Mouse (Mus musculus): Measurements from ENCODE around the gene Dnaja4. TPM values are rescaled to one million over a fixed set of nuclear protein-coding genes. Genes with fewer than 3 reads are reported as not detected.

Gene Dnaja4
- polyA plus RNA-seq, 1 experiment from 2014 or later = 16.1 TPM

DNA sequence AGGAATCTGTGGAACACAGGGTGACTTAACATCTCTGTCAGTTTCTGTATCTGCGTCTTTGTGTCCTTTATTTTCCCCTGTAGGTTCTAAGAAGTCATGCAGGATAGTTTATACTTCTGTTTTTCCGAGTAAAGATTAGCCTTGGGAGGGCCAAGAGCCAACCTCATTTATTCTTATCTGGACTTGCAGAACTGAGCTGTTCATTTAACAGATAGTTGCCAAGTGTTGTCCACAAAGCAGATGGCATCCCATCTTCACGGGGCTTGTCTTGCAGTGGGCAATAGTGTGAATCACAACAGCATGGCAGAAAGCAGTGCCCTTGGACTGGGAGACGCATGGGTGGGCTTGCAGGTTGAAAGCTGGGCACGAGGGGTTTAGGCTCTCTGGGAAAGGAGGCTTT is 5.7 kb downstream of the Dnaja4 start:
- Histone ChIP-seq H3K9me3 (ENCODE audit: control insufficient read depth, low read length) (no peaks in the 10 kb centered on the region), H3K9ac (ENCODE audit: low read depth, low read length) (no peak overlapping the region), H3K4me2 (ENCODE audit: low read depth, low read length) (no peak overlapping the region), H3K36me3 (ENCODE audit: control insufficient read depth, insufficient read depth, low read length) (peaks cover 9% of the 10 kb centered on the region; the same call in 1 of the 2 replicates), H3K4me3 (ENCODE audit: low read depth, low read length) (no peak overlapping the region), H3K4me1 (ENCODE audit: control insufficient read depth, insufficient read depth, low read length) (0 out of 2 replicates have a peak, but pooled peaks cover 2% of the 10 kb centered on the region), H3K27ac (replicated peaks; ENCODE audit: low read depth, low read length) (no peak overlapping the region), H3K27me3 (replicated peaks; ENCODE audit: control insufficient read depth, insufficient read depth, low read length) (no peaks in the 10 kb centered on the region)
- no peak for ATAC-seq (ENCODE audit: low read depth)
- WGBS = 82% methylated on average over 5 of the region's 5 CpGs
- DNase-seq (ENCODE audit: low spot score) = no peak

DNA sequence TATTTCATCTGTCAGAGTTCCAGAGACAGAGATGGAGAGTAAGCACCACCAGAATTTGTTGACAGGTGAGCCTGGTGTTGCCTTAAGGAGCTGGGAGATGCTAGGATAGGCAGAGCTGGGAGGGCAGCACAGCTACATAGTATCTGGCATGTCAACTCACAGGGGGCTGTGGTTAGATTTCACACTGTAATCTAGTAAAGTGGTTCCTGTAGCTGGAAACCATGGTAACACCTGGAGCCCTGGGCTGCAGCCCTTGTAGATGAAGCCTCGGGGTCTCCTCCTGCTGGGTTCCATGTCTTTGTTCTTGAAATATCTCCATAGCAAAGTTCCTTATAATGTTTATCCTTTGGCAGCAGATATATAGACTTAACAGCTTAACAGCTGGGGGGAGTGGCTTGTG is 6.9 kb downstream of the Dnaja4 start:
- DNase-seq (ENCODE audit: low spot score) (peak; percentile 10), ATAC-seq (ENCODE audit: low read depth) (peak; percentile 42; the same call in 1 of the 2 replicates)
- Histone ChIP-seq H3K27me3 (replicated peaks; ENCODE audit: control insufficient read depth, insufficient read depth, low read length) (no peaks in the 10 kb centered on the region), H3K9me3 (ENCODE audit: control insufficient read depth, low read length) (no peaks in the 10 kb centered on the region), H3K9ac (ENCODE audit: low read depth, low read length) (no peak overlapping the region), H3K4me1 (ENCODE audit: control insufficient read depth, insufficient read depth, low read length) (0 out of 2 replicates have a peak, but pooled peaks cover 2% of the 10 kb centered on the region), H3K27ac (replicated peaks; ENCODE audit: low read depth, low read length) (no peak overlapping the region), H3K36me3 (ENCODE audit: control insufficient read depth, insufficient read depth, low read length) (peaks cover 19% of the 10 kb centered on the region), H3K4me3 (ENCODE audit: low read depth, low read length) (no peak overlapping the region), H3K4me2 (ENCODE audit: low read depth, low read length) (no peak overlapping the region)
- 33% methylated on average over 1 of the region's 1 CpGs for whole genome bisulfite sequencing

DNA sequence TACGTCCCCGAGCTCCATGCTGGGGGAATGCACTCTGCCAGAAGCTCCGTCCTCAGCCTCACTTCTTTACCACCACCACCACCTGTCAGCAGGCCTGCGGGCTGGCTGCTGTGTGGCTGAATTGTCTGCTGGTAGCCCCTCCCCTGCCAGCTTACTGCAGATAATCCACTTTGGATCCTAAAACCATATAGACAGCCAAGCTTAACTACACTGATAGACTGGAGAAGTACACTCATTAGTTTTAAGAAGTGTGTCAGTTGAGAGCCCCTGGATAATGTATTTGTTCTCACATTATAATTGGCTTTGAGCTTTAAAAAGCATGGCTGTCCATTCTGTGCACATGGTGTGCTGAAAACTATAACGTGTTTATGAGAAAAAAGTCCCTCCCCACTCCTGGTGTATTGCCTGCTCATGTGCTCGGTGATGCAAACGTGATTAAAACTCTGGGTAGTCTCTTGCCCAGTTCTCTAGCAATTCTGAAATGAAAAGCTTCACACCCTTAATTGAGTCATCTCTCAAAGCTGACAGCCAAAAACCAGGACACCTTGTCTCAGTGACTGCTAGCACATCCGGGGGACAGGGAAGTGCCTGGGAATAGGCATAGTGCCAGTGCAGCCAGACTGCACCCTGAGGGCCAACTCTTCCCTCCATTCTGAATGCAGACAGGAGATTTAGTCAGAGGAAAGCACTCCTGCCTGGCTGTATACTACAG is 8.8 kb downstream of the Dnaja4 start:
- no peak overlapping the region for H3K4me3 ChIP-seq (ENCODE audit: low read depth, low read length)
- H3K4me2 ChIP-seq (ENCODE audit: low read depth, low read length) = no peak overlapping the region
- ATAC-seq (ENCODE audit: low read depth) = no peak; the same call in 1 of the 2 replicates
- WGBS = 65% methylated on average over 8 of the region's 8 CpGs
- H3K36me3 ChIP-seq (ENCODE audit: control insufficient read depth, insufficient read depth, low read length) = peaks cover 37% of the 10 kb centered on the region
- no peak for DNase-seq (ENCODE audit: low spot score)
- H3K27ac ChIP-seq (replicated peaks; ENCODE audit: low read depth, low read length) = no peak overlapping the region
- no peaks in the 10 kb centered on the region for H3K9me3 ChIP-seq (ENCODE audit: control insufficient read depth, low read length)
- no peaks in the 10 kb centered on the region for H3K4me1 ChIP-seq (ENCODE audit: control insufficient read depth, insufficient read depth, low read length)
- no peaks in the 10 kb centered on the region for H3K27me3 ChIP-seq (replicated peaks; ENCODE audit: control insufficient read depth, insufficient read depth, low read length)
- H3K9ac ChIP-seq (ENCODE audit: low read depth, low read length) = no peak overlapping the region

GRCm38 (mm10) chr9:54708085-54708484 is 9.4 kb downstream of the Dnaja4 start:
- Histone ChIP-seq H3K4me3 (ENCODE audit: low read depth, low read length) (no peak overlapping the region), H3K36me3 (ENCODE audit: control insufficient read depth, insufficient read depth, low read length) (peaks cover 42% of the 10 kb centered on the region), H3K4me2 (ENCODE audit: low read depth, low read length) (no peak overlapping the region), H3K27me3 (replicated peaks; ENCODE audit: control insufficient read depth, insufficient read depth, low read length) (no peaks in the 10 kb centered on the region), H3K4me1 (ENCODE audit: control insufficient read depth, insufficient read depth, low read length) (no peaks in the 10 kb centered on the region), H3K27ac (replicated peaks; ENCODE audit: low read depth, low read length) (no peak overlapping the region), H3K9me3 (ENCODE audit: control insufficient read depth, low read length) (no peaks in the 10 kb centered on the region), H3K9ac (ENCODE audit: low read depth, low read length) (no peak overlapping the region)
- WGBS = 79% methylated on average over 5 of the region's 5 CpGs
- ATAC-seq (ENCODE audit: low read depth) = no peak
- DNase-seq (ENCODE audit: low spot score) = no peak

GRCm38 (mm10) chr9:54715776-54716175 is 17.1 kb downstream of the Dnaja4 start:
- H3K9ac ChIP-seq (ENCODE audit: low read depth, low read length) = no peak overlapping the region
- no peak for DNase-seq (ENCODE audit: low spot score)
- no peak overlapping the region for H3K27ac ChIP-seq (replicated peaks; ENCODE audit: low read depth, low read length)
- H3K9me3 ChIP-seq (ENCODE audit: control insufficient read depth, low read length) = no peaks in the 10 kb centered on the region
- H3K27me3 ChIP-seq (replicated peaks; ENCODE audit: control insufficient read depth, insufficient read depth, low read length) = no peaks in the 10 kb centered on the region
- H3K4me3 ChIP-seq (ENCODE audit: low read depth, low read length) = no peak overlapping the region
- peaks cover 96% of the 10 kb centered on the region for H3K36me3 ChIP-seq (ENCODE audit: control insufficient read depth, insufficient read depth, low read length)
- H3K4me2 ChIP-seq (ENCODE audit: low read depth, low read length) = no peak overlapping the region
- no peak for ATAC-seq (ENCODE audit: low read depth)
- WGBS = 89% methylated on average over 3 of the region's 3 CpGs
- no peaks in the 10 kb centered on the region for H3K4me1 ChIP-seq (ENCODE audit: control insufficient read depth, insufficient read depth, low read length)

- Histone ChIP-seq H3K36me3 (ENCODE audit: control insufficient read depth, insufficient read depth, low read length) (peaks cover 92% of the 10 kb centered on the region), H3K9me3 (ENCODE audit: control insufficient read depth, low read length) (no peaks in the 10 kb centered on the region), H3K4me1 (ENCODE audit: control insufficient read depth, insufficient read depth, low read length) (no peaks in the 10 kb centered on the region), H3K4me2 (ENCODE audit: low read depth, low read length) (no peak overlapping the region), H3K4me3 (ENCODE audit: low read depth, low read length) (no peak overlapping the region), H3K27ac (replicated peaks; ENCODE audit: low read depth, low read length) (no peak overlapping the region), H3K9ac (ENCODE audit: low read depth, low read length) (no peak overlapping the region), H3K27me3 (replicated peaks; ENCODE audit: control insufficient read depth, insufficient read depth, low read length) (no peaks in the 10 kb centered on the region)
- WGBS = 82% methylated on average over 3 of the region's 3 CpGs
- ATAC-seq (ENCODE audit: low read depth) = no peak
- DNase-seq (ENCODE audit: low spot score) = no peak
Observed at GRCm38 (mm10) chr9:54717527-54717926, 18.9 kb downstream of the Dnaja4 start.

DNA sequence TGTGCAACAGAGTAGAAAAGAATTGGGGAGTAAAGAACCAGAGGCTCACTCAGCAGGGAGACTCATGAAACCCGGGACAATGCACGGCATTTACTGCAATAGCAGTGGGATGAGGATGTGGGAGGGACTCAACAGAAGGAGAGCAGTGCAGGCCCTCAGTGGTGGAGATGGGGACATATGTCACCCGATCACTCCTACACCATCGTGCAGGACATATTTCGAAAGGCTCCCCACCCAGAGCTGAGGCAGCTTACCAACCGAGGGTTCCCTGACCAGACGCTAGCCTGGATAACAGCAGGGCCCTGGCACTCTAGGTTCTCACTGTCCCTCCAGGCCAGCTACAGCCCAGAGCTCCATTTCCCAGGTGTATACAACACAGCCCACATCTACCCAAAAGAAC is 23.5 kb downstream of the Dnaja4 start:
- Histone ChIP-seq H3K4me3 (ENCODE audit: low read depth, low read length) (no peak overlapping the region), H3K27me3 (replicated peaks; ENCODE audit: control insufficient read depth, insufficient read depth, low read length) (no peaks in the 10 kb centered on the region), H3K27ac (replicated peaks; ENCODE audit: low read depth, low read length) (no peak overlapping the region), H3K9ac (ENCODE audit: low read depth, low read length) (no peak overlapping the region), H3K36me3 (ENCODE audit: control insufficient read depth, insufficient read depth, low read length) (peaks cover 92% of the 10 kb centered on the region), H3K4me2 (ENCODE audit: low read depth, low read length) (no peak overlapping the region), H3K4me1 (ENCODE audit: control insufficient read depth, insufficient read depth, low read length) (no peaks in the 10 kb centered on the region), H3K9me3 (ENCODE audit: control insufficient read depth, low read length) (no peaks in the 10 kb centered on the region)
- DNase-seq (ENCODE audit: low spot score) (no peak), ATAC-seq (ENCODE audit: low read depth) (no peak)
- 87% methylated on average over 7 of the region's 7 CpGs for WGBS

GRCm38 (mm10) chr9:54722596-54722995 is 23.9 kb downstream of the Dnaja4 start:
- 91% methylated on average over 4 of the region's 4 CpGs for WGBS

DNA sequence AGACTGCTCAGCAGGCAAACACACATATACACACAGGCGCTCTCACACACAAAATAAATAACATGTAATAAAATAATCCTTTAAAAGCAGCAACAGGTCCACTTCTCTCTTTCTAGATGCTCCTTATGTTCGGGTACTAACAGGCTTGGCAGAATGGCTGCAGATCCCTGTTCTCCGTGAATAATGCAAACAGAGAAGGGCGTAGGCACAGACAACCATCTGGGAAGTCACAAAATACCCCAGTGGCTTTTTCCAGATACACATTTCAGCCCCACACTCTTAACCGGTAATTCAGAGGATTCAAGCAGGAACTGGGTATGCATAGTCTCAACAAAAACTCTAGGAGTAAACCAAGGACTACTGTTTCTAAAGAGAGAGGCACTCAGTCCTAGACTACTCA is 27.6 kb downstream of the Dnaja4 start:
- Histone ChIP-seq H3K27me3 (replicated peaks; ENCODE audit: control insufficient read depth, insufficient read depth, low read length) (no peaks in the 10 kb centered on the region), H3K9me3 (ENCODE audit: control insufficient read depth, low read length) (no peaks in the 10 kb centered on the region), H3K4me1 (ENCODE audit: control insufficient read depth, insufficient read depth, low read length) (no peaks in the 10 kb centered on the region), H3K36me3 (ENCODE audit: control insufficient read depth, insufficient read depth, low read length) (peaks cover 81% of the 10 kb centered on the region), H3K4me2 (ENCODE audit: low read depth, low read length) (no peak overlapping the region), H3K27ac (replicated peaks; ENCODE audit: low read depth, low read length) (no peak overlapping the region), H3K9ac (ENCODE audit: low read depth, low read length) (no peak overlapping the region), H3K4me3 (ENCODE audit: low read depth, low read length) (no peak overlapping the region)
- DNase-seq (ENCODE audit: low spot score) = no peak
- ATAC-seq (ENCODE audit: low read depth) = no peak
- WGBS = 82% methylated on average over 5 of the region's 5 CpGs

More at GRCm38 (mm10) chr9:54722596-54722995, 23.9 kb downstream of the Dnaja4 start:
- Histone ChIP-seq H3K9me3 (ENCODE audit: control insufficient read depth, low read length) (no peaks in the 10 kb centered on the region), H3K27ac (replicated peaks; ENCODE audit: low read depth, low read length) (no peak overlapping the region), H3K9ac (ENCODE audit: low read depth, low read length) (no peak overlapping the region), H3K4me1 (ENCODE audit: control insufficient read depth, insufficient read depth, low read length) (no peaks in the 10 kb centered on the region), H3K4me3 (ENCODE audit: low read depth, low read length) (no peak overlapping the region), H3K4me2 (ENCODE audit: low read depth, low read length) (no peak overlapping the region), H3K36me3 (ENCODE audit: control insufficient read depth, insufficient read depth, low read length) (peaks cover 93% of the 10 kb centered on the region), H3K27me3 (replicated peaks; ENCODE audit: control insufficient read depth, insufficient read depth, low read length) (no peaks in the 10 kb centered on the region)
- DNase-seq (ENCODE audit: low spot score) (no peak), ATAC-seq (ENCODE audit: low read depth) (no peak)

All from embryonic facial prominence, embryonic 14.5 days (tissue).